Mouse (Mus musculus): ENCODE results near the gene Lsmem1.
"Not testable (repeated sequence)": the region's sequence is repeated elsewhere in the genome, so short reads cannot be mapped to it uniquely, and the experiment has no call there.

Gene Lsmem1

GRCm38 (mm10) chr12:40214888-40215876 lies 15.9 kb upstream of the Lsmem1 start:
- no peak for DNase-seq (ENCODE audit: low spot score)

GRCm38 (mm10) chr12:40209049-40209448 lies 9.8 kb upstream of the Lsmem1 start:
- no peak for DNase-seq (ENCODE audit: low spot score)

GRCm38 (mm10) chr12:40207909-40208308 lies 8.6 kb upstream of the Lsmem1 start:
- no peak for DNase-seq (ENCODE audit: low spot score)

GRCm38 (mm10) chr12:40202161-40203035 lies 3.1 kb upstream of the Lsmem1 start:
- no peak for DNase-seq (ENCODE audit: low spot score)

- no peak for DNase-seq (ENCODE audit: low spot score)
Observed at GRCm38 (mm10) chr12:40200484-40201235, 1.4 kb upstream of the Lsmem1 start.

GRCm38 (mm10) chr12:40199795-40200402 lies 609 bp upstream of the Lsmem1 start:
- peak; percentile 39 for DNase-seq (ENCODE audit: low spot score)

DNA sequence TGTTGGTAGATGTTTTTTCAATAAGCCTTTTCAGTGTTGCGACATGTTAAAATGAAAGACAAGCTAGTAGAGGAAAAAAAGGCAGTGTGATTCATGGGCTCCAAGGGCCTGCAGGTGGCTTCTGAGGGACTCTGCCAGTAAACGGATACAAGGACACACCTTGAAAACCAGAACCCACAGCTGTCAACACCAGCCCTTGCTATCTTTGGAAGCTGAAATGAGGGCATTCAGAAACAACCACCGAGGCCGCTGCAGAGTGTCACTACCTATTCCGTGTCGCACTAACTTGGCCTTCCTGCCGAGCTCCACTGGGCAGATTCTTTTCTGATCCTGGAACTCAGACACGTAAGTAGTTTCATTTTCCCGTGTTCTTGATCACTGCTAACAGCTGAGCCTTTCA lies 863 bp downstream of the Lsmem1 start:
- DNase-seq (ENCODE audit: low spot score) = no peak

- DNase-seq (ENCODE audit: low spot score) = no peak
Observed at GRCm38 (mm10) chr12:40198019-40198418, 1.3 kb downstream of the Lsmem1 start.

GRCm38 (mm10) chr12:40197511-40197910 lies 1.8 kb downstream of the Lsmem1 start:
- no peak for DNase-seq (ENCODE audit: low spot score)

DNA sequence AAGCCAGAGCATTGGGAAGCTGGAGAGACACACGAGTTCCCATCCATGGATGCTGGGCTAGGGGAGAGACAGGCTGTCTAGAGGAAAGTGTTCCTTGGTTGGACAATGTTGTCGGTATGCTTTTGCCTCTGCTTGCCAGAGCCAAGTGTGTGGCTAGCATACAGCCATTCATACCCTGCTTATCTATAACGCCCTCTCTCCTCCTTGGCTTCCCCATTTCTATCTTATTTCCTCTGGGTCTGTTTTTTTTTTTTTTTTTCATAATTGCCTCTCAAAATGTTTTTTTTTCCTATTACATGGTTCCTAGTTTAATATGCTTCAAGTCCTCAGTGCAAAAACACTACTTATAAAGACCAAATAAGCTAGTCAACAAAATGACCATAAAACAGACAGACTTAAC lies 13.8 kb downstream of the Lsmem1 start:
- no peak for DNase-seq (ENCODE audit: low spot score)

GRCm38 (mm10) chr12:40177089-40177488 lies 22.2 kb downstream of the Lsmem1 start:
- peak; percentile 11 for DNase-seq (ENCODE audit: low spot score)

DNA sequence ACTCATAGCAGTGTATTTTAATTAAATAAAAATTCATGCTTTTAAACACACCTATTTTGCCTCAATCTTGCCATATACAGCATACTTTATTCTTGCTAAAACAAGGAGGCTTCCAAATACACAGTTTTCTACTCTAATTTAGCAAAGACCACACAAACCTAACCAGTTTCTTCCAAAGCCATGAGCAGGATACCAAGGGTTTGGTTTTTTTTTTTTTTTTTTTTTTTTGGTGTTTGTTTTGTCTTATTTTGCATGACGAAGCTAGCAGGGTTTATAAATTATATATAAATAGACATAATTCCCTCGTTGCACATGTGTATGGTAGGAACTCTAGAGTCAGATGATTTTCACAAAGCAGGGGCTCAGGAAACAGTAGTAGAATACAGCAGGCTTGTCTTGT lies 23.1 kb downstream of the Lsmem1 start:
- DNase-seq (ENCODE audit: low spot score) = no peak

DNA sequence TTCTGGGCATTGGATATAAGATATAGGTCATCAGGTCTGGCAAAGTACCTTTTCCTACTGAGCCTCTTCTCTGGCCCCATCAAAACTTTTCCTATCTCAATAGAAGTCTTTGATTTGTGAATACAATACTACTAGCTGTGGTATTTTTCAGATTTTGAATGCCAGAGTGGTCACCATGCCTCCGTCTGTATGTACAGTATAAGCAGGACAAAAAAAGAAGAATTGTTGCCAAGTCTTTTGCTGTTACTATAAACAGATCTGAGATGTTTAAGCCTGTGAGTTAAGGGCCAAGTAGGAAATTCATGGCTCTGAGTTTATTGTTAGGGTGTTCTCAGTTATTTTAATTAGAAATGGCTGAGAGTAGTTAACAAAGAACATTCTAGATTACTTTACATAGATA lies 24.1 kb downstream of the Lsmem1 start:
- not testable (repeated sequence) for DNase-seq (ENCODE audit: low spot score)

- DNase-seq (ENCODE audit: low spot score) = no peak
Observed at GRCm38 (mm10) chr12:40171637-40172036, 27.7 kb downstream of the Lsmem1 start.

DNA sequence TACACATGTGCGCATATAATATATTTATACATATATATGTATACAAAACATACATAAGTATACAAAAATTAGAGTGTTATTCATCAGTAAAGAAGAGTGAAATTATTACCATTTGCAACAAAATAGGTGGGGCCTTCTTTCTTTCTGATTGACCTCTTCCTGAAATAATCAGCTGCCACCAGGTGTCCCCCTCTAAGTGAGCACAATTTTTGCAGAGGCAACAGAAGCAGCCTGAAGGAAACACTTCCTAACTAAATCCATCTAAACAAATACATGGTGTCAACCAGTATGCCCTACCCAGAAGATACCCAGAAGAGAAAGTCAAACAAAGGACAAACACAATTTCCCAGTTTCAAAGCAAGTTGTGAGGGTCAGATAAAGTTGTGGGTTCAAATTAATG lies 29.6 kb downstream of the Lsmem1 start:
- DNase-seq (ENCODE audit: low spot score) = no peak

DNA sequence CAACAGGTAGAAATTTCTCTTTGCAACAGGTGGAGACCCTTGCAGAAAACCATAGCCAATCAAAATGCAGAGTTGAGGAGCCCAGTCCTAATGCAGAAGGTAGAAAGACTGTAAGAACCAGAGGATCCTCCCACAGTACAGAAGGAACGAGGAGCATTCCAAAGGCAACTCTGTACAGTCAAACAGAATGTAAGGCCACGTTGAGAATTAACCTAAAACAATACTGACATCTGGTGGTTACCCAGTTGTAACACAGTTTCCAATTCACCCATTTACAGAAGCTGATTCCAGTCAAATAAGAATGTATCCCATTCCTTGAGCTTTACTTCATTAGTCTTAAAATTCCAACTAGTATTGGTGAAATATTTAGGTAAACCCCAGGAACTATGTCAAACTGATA lies 34.7 kb downstream of the Lsmem1 start:
- DNase-seq (ENCODE audit: low spot score) = no peak

DNA sequence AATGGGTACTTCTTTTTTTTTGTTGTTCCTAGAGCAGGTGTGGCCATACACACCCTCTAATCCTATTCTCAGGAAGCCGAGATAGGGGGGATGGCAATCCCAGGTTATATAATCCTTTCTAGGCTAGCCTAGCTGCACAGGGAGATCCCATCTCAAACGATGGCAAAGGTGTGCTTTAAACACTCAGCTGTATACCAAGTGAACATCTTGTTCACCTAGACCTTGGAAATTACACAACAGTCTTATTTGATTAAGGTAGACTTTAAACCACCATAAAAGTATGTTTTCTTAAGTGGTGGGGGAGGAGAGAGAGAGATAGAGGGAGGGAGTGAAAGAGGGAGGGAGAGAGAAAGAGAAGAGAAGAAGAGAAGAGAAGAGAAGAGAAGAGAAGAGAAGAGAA lies 38.5 kb downstream of the Lsmem1 start:
- DNase-seq (ENCODE audit: low spot score) = no peak

DNA sequence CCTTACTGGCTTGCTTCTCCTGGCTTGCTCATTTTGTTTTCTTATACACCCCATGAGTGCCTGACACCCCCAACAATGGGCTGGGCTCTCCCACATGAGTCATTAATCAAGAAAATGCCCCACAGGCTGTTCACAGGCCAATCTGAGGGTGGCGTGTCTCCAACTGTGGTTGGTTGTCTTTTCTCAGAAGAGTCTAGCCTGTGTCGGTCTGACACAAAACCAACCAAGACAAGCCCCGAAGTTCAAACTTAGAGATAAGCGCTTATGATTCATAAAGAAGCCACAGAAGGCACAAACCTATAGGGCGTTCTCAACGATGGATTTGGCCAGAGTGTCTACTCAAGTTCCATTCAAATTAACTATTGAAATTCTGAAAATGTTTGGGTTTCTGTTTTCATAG lies 45.1 kb downstream of the Lsmem1 start:
- no peak for DNase-seq (ENCODE audit: low spot score)

DNA sequence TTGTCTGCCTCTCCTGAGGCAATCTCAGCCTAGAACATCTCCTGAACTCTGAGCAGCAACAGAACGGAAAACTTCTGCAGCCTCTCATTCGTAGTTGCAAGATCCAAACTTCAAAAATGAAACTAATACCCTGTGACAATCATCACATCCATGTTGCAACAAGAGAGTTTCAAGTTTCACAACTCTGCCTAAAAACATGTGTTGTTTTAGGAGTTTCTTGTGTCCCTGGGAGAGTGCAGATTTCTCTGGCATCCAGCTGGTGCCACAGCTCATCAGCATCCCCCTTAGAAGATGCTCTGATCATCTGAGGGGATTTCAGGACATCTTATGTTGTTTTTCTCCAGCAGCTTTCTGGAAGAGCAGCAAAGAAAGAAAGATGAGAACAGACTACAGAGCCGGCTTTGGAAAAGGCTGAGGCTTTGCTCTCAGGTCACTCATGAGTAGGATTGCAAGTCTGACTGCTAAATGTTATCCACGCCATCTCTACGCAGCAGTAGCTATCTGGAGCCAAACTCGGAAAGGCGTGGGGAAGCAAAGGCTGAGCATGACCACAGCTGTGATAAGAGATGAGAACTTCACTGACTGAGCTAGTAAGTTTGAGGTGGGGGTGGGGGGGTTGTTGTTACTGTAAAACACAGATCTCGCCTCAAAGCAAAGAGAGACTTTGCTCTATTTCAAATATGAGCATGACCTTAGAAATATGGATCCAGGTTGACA lies 46.8 kb downstream of the Lsmem1 start:
- no peak for DNase-seq (ENCODE audit: low spot score)

DNA sequence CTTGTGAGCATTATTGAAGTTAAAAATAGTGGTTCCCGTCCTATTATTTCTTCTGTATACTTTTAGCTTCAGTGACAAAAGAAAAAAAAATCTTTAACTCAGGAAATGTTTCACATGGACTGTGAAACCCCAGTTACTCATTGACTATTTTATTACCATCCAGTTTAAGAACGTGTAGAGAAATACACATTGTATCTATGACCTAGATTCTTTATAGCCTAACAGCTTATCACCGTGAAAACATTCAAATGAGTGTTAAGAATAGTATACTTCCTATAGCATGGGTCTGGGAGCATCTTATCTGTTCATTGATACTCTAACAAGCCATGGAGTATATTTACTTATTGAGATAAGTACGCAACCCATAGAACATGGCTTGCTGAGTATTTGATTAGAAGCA lies 52.0 kb downstream of the Lsmem1 start:
- DNase-seq (ENCODE audit: low spot score) = no peak

- no peak for DNase-seq (ENCODE audit: low spot score)
Observed at GRCm38 (mm10) chr12:40146510-40146909, 52.8 kb downstream of the Lsmem1 start.

Data from urinary bladder, postnatal 25 days (tissue).